Mouse (Mus musculus) thymus, adult 18-20 months (tissue): ENCODE measurements around the gene Ssc4d.

Experiments
- DNase-seq, 2 experiments: peaks; one replicate each; pipeline ENCODE4 v3.0.0; 2022; ENCODE audit warnings: mixed read lengths in 2 of 2

The Ssc4d gene

GRCm38 (mm10) chr5:135935641-135936190 is 38.6 kb downstream of the Ssc4d start:
- DNase-seq = no peak

GRCm38 (mm10) chr5:135935176-135935523 is 39.2 kb downstream of the Ssc4d start:
- no peak for DNase-seq

- peak; percentile 97 to 98 for DNase-seq
Observed at GRCm38 (mm10) chr5:135934481-135935175, 39.7 kb downstream of the Ssc4d start, which contains the start of gene Ywhag. TSS of gene Ywhag (minus strand) at chr5:135934616.

GRCm38 (mm10) chr5:135933900-135934441 is 40.4 kb downstream of the Ssc4d start:
- peak in 1 of 2 experiments; percentile 54 for DNase-seq

GRCm38 (mm10) chr5:135933222-135933899 is 41.0 kb downstream of the Ssc4d start:
- no peak for DNase-seq

- DNase-seq = no peak
Observed at GRCm38 (mm10) chr5:135932359-135932758, 42.0 kb downstream of the Ssc4d start.

- no peak for DNase-seq
Observed at GRCm38 (mm10) chr5:135931526-135931925, 42.8 kb downstream of the Ssc4d start.

GRCm38 (mm10) chr5:135929685-135930424 is 44.5 kb downstream of the Ssc4d start:
- no peak for DNase-seq

- no peak for DNase-seq
Observed at GRCm38 (mm10) chr5:135923901-135924300, 50.4 kb downstream of the Ssc4d start.

GRCm38 (mm10) chr5:135919902-135920301 is 54.4 kb downstream of the Ssc4d start:
- no peak for DNase-seq

- DNase-seq = no peak
Observed at GRCm38 (mm10) chr5:135918593-135918992, 55.7 kb downstream of the Ssc4d start.

GRCm38 (mm10) chr5:135918059-135918437 is 56.3 kb downstream of the Ssc4d start:
- DNase-seq = no peak

GRCm38 (mm10) chr5:135917327-135918058 is 56.8 kb downstream of the Ssc4d start:
- no peak for DNase-seq

- no peak for DNase-seq
Observed at GRCm38 (mm10) chr5:135916601-135917000, 57.7 kb downstream of the Ssc4d start.

- DNase-seq = no peak
Observed at GRCm38 (mm10) chr5:135916051-135916565, 58.2 kb downstream of the Ssc4d start.

- no peak for DNase-seq
Observed at GRCm38 (mm10) chr5:135914156-135914555, 60.2 kb downstream of the Ssc4d start.

GRCm38 (mm10) chr5:135913201-135913600 is 61.1 kb downstream of the Ssc4d start:
- DNase-seq = no peak

GRCm38 (mm10) chr5:135911633-135912220 is 62.6 kb downstream of the Ssc4d start:
- no peak for DNase-seq

GRCm38 (mm10) chr5:135910813-135911212 is 63.5 kb downstream of the Ssc4d start:
- no peak for DNase-seq
